Mouse (Mus musculus) thymus, adult 2 months (tissue): ENCODE measurements around the gene Ndufa13. TPM values are rescaled to one million over a fixed set of nuclear protein-coding genes. Genes with fewer than 3 reads are reported as not detected.

Experiments used
- DNase-seq: peaks from one replicate; pipeline ENCODE4 v3.0.0; 2021
- H3K27ac ChIP-seq: fragments of 200-500 bp; 2 replicates; pipeline ENCODE4 v1.5.1; 2012; ENCODE audit warnings: low read length, control low read depth; ENCODE audit not compliant: control insufficient read depth, insufficient read depth
- H3K27me3 ChIP-seq: fragments of 200-500 bp; 2 replicates; pipeline ENCODE4 v1.6.1; 2012; ENCODE audit warnings: mild to moderate bottlenecking, low read length, moderate library complexity, mixed read lengths; ENCODE audit not compliant: control insufficient read depth, insufficient read depth
- H3K36me3 ChIP-seq: fragments of 200-500 bp; 2 replicates; pipeline ENCODE4 v1.6.1; 2012; ENCODE audit warnings: mild to moderate bottlenecking, low read length, moderate library complexity; ENCODE audit not compliant: control insufficient read depth, insufficient read depth
- H3K4me1 ChIP-seq: fragments of 200-500 bp; replicated peaks from 2 replicates; pipeline ENCODE4 v1.6.1; 2012; ENCODE audit warnings: low read length; ENCODE audit not compliant: control insufficient read depth, insufficient read depth
- H3K4me3 ChIP-seq: fragments of 200-500 bp; 2 replicates; pipeline ENCODE4 v1.5.1; 2012; ENCODE audit warnings: mild to moderate bottlenecking, low read length, control low read depth, moderate library complexity; ENCODE audit not compliant: control insufficient read depth, insufficient read depth
- CTCF ChIP-seq: fragments of 200-500 bp; IDR thresholded peaks from 2 replicates; pipeline ENCODE4 v1.5.1; 2012; ENCODE audit warnings: mild to moderate bottlenecking, control low read depth, low read length, moderate library complexity, borderline replicate concordance; ENCODE audit not compliant: control insufficient read depth, poor library complexity, insufficient read depth; ENCODE audit errors: extremely low read depth
- POLR2A ChIP-seq: fragments of 200-500 bp; IDR thresholded peaks from 2 replicates; pipeline ENCODE4 v1.6.1; 2012; ENCODE audit warnings: mild to moderate bottlenecking, low read length, control low read depth, moderate library complexity; ENCODE audit not compliant: control insufficient read depth, poor library complexity, insufficient read depth; ENCODE audit errors: extremely low read depth
- WGBS: fragments of 180-500 bp; shearing (Covaris S2); methylation state at CpG from one replicate; pipeline ENCODE4 v1.1.7; 2018; 5-methylcytosine and 5-hydroxymethylcytosine counted together
- polyA plus RNA-seq: library from polyadenylated mRNA; depleted of rRNA; stranded (reverse); fragments of >200 nt; gene quantifications from 2 replicates; pipeline ENCODE4 v1.2.3, GENCODE M21; 2012

Ndufa13 gene
- polyA plus RNA-seq, 1 experiment, result 150 TPM

GRCm38 (mm10) chr8:69890813-69891241, 11.5 kb downstream of the Ndufa13 start:
- 0 out of 2 replicates have a peak, but pooled peaks cover 3% of the 10 kb centered on the region for H3K36me3 ChIP-seq
- H3K27ac ChIP-seq, result no peak overlapping the region
- TF ChIP-seq POLR2A, result no peak
- peak; percentile 44; the same call in 1 of the 2 replicates for TF ChIP-seq CTCF
- H3K4me3 ChIP-seq, result no peak overlapping the region
- peaks cover 20% of the 10 kb centered on the region for H3K27me3 ChIP-seq
- DNase-seq, result peak; percentile 34
- H3K4me1 ChIP-seq, result peaks cover 13% of the 10 kb centered on the region
- WGBS, result 51% methylated on average over 19 of the region's 19 CpGs

DNA sequence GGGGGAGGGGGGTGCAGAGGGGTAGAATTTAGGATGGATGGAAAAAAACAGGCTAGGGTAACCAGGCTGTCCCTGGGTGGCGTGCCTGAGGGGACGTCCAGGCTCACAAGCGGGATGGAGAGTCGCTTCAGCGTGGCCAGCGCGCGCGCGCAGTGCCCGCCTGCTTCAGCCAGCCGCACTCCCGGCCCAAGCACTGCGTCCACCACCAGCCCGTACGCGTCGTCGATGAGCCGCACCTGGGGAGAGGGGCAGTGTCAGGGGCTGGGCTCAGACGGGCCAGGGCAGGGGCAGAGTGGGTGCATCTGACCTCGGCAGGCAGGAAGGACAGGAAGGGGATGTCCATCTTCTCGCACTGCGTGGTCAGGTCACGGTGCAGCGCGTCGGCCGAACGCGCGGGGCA, 13.5 kb downstream of the Ndufa13 start:
- Histone ChIP-seq H3K27ac (no peak overlapping the region), H3K4me3 (no peak overlapping the region), H3K27me3 (peaks cover 25% of the 10 kb centered on the region), H3K4me1 (peaks cover 13% of the 10 kb centered on the region), H3K36me3 (no peaks in the 10 kb centered on the region)
- no peak for TF ChIP-seq POLR2A
- no peak for TF ChIP-seq CTCF
- DNase-seq, result no peak
- WGBS, result 11% methylated on average over 32 of the region's 32 CpGs

- Histone ChIP-seq H3K27ac (no peak overlapping the region), H3K36me3 (no peaks in the 10 kb centered on the region), H3K4me1 (peaks cover 13% of the 10 kb centered on the region), H3K27me3 (peaks cover 27% of the 10 kb centered on the region), H3K4me3 (peak overlapping the region; percentile 6; the same call in 1 of the 2 replicates)
- WGBS, result 7% methylated on average over 24 of the region's 24 CpGs
- TF ChIP-seq CTCF, result no peak
- no peak for TF ChIP-seq POLR2A
- DNase-seq, result no peak
These were observed 14.0 kb downstream of the Ndufa13 start for GRCm38 (mm10) chr8:69888244-69888866.

DNA sequence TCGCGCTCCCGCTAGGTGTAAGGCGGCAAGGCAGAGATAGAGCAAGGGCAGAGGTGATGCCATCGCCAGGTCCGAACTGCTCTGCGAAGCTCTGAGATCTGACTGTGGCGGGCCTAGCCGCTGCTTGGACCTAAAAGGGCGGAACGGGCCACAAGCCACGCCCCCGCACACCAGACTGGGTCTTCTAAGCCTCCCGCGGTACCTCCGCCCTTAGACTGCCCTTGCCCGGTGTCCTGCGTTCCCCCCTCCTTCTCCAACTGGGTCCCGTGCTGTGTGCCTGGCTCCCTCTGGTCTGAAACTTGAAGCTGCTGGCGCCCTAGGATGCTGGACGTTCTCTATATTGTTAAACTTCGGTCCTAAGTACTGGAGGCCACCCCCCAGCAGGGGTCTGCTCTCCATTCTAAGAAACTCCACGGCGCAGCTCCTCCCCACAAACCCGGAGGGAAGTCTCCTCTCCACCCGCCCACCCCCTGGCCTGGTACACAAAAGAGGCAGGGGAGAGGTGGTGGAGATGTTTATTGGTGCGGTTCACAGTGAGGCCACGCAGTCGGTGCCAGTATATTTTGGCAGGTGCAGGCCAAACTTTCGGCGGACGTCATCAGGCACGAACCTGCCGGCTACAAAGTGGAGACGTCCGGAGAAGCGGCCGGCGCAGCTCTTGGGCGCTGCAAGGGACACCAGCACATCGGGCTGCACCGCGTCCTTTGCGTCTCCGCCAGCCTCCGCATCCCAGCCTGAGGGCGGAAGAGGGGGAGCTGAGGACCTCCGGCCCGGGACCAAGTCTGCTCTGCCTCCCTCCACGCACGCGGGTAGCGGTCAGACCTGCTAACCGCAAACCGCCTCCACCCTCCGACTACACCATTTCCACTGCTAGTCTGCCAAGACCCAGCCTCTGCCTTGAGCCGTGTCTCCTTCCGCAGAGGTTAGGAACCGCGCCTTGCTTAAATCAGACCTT, 14.8 kb downstream of the Ndufa13 start, which contains the start of gene Cilp2:
Gene Cilp2 (minus strand): TSS at position 399 of the 955 bp plus-strand sequence.
- Histone ChIP-seq H3K4me1 (peaks cover 13% of the 10 kb centered on the region), H3K27me3 (peaks cover 30% of the 10 kb centered on the region), H3K4me3 (peak within 1 kb of the TSS; percentile 6; the same call in 1 of the 2 replicates), H3K27ac (no peak within 1 kb of the TSS), H3K36me3 (no peaks in the 10 kb centered on the region)
- TF ChIP-seq POLR2A (no peak), CTCF (no peak)
- 2% methylated on average over 60 of the region's 60 CpGs for WGBS
- no peak for DNase-seq

GRCm38 (mm10) chr8:69884141-69884540, 18.2 kb downstream of the Ndufa13 start:
- Histone ChIP-seq H3K4me3 (no peak overlapping the region), H3K27ac (no peak overlapping the region), H3K36me3 (no peaks in the 10 kb centered on the region), H3K4me1 (peaks cover 25% of the 10 kb centered on the region), H3K27me3 (peaks cover 49% of the 10 kb centered on the region)
- DNase-seq, result no peak
- TF ChIP-seq POLR2A (no peak), CTCF (no peak)
- WGBS, result 51% methylated on average over 13 of the region's 13 CpGs

DNA sequence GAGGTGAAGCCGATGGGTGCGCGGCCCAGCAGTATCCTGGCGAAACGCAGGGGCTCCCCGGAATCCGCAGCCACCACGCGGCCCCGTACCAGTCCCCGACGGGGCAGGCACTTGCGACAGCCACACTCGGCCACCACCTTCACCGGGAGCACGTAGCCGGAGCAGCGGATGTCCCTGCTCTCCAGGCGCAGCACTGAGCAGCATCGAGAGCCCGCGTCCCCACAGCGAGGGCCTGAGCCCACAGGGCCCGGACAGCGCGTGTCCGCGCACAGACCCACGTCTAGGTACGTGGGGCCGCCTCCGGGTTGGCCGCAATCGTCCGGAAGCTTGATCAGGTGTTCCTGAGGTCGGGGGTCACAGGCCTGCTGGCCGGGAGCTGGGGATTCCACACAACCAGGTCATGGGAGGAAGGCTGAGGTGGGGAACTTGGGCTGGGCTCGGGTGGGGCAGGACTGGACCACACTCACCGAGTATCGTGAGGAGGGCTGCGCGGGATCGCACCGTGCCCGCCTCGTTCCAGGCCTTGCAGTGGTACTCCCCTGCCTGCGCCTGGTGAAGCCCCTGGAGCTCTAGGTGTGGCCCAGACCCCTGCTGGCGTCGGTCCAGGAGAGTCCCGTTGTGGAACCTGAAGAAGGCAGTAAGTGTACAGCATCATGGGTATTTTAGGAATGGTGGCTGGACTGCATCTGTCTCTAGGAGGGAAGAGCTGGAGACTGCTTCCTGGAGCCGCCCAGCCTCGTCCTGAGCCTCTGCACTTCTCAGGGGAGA, 19.3 kb downstream of the Ndufa13 start:
- WGBS, result 31% methylated on average over 52 of the region's 52 CpGs
- H3K4me1 ChIP-seq, result peaks cover 19% of the 10 kb centered on the region

More for the DNA sequence above, 19.3 kb downstream of the Ndufa13 start:
- Histone ChIP-seq H3K27ac (no peak overlapping the region), H3K36me3 (no peaks in the 10 kb centered on the region), H3K4me3 (no peak overlapping the region), H3K27me3 (peaks cover 43% of the 10 kb centered on the region)
- TF ChIP-seq POLR2A, result no peak
- TF ChIP-seq CTCF, result no peak
- no peak for DNase-seq
